Mouse (Mus musculus): ENCODE results near the gene Doc2b.

The Doc2b gene

GRCm38 (mm10) chr11:75796029-75796445 lies at the start of gene Doc2b:
Doc2b (minus strand) TSS chr11:75796049.
- peak; percentile 55 for DNase-seq (ENCODE audit: low spot score)

DNA sequence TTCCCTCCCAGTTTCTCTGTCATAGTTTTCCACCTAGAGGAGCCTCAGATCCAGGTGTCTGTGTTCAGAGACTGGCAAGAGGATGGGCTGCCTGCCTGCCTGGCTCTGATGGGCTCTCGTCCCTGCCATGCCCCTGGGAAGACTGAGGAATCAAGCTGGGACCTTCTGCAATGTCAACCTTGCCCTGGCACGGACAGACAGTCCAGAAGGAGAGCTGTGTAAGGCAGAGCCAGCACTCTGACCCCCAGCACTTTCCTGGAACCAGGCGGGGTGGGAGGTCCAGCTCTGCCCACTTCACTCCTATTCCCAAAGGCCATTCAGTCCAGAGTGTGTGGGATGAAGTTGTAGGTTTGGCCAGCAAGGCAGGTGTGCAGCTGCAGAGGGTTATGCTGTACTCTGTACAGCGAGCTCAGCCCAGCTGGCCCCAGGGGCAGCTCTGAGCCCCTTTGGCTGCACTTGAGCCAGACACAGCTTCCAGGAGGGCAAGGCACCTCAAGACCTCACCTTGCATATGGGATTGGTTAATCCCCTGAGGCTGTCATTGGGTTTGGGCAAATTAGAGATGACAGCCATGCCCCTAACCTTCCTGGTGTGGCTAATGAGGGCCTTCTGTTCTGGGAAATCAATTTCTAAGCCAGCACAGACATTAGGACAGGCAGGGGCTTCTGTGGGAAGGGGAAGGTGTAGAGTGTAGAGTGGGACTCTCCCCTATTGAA lies 47.2 kb upstream of the Doc2b start:
- no peak for DNase-seq (ENCODE audit: low spot score)

GRCm38 (mm10) chr11:75841503-75841902 lies 45.7 kb upstream of the Doc2b start:
- no peak for DNase-seq (ENCODE audit: low spot score)

DNA sequence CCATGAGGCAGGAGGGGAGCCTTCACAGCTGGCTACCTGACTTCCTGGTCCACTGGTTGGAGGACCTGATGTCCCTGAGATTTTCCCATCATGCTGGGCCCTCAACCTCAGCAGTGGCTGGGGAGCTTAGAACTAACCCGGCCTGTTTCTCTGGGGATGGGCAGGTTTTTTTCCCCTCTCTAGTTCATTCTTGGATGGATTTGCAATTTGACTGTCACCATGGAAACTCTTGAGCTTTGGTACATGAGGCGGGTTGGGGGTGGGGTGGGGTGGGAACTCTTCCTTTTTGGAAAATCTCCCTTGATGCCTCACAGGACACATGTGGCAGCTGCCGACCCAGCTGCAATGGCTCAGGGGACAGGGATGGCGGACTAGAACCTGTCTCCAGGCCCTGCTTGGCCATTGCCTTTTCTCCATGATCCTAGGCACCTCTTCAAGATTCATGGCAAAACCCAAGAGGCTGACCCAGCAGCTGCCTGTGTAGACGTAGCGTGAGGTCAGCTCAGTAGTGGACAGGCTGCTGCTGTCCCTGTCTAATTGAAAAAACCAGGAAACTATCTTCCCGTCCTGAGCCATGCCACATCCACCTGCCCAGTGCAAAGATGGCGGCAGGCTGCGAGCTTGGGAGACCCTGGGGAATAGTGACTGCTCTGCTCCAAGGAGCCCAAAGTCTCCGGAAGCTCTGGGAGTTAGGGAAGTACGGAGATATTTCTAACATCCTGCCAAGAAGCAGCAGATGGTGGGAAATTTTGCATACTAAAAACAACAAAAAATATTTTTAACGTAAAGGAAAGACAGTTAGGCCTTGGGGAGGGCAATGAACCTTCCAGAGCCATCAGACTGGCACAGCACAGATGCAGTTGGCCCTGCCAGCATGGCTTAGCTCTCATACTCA lies 43.9 kb upstream of the Doc2b start:
- DNase-seq (ENCODE audit: low spot score) = no peak

- DNase-seq (ENCODE audit: low spot score) = no peak
Observed at GRCm38 (mm10) chr11:75838861-75839426, 43.1 kb upstream of the Doc2b start.

GRCm38 (mm10) chr11:75836240-75836610 lies 40.4 kb upstream of the Doc2b start:
- no peak for DNase-seq (ENCODE audit: low spot score)

DNA sequence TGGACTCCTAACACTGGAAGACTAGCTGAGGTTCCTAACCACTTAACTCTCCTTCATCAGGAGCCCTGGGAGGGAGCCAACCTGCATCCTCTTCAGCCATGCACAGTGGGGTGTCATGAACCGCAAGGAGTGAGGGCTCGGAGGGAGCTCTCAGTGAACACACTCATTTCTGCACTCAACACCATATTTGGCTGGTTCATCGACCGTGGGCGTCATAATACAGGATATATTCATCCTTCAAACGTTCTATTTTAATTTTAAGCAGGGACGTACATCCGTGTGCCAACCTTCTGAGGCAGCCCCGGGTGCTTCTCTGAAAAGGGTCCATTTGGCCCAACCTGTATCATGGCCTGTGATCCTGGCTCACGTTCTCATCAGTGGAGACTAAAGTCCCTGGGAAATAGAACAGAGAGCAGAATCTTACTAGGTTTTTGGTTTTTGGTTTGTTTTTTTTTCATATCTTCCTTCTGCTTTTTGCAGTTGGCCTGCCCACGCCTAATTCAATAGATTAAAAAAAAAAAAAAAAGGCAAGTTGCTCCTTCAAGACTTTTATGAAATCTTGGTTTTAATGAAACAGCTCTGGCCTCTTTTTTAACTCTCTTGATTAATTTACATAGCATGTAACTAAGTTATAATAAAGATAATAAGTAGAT lies 39.9 kb upstream of the Doc2b start:
- no peak for DNase-seq (ENCODE audit: low spot score)

DNA sequence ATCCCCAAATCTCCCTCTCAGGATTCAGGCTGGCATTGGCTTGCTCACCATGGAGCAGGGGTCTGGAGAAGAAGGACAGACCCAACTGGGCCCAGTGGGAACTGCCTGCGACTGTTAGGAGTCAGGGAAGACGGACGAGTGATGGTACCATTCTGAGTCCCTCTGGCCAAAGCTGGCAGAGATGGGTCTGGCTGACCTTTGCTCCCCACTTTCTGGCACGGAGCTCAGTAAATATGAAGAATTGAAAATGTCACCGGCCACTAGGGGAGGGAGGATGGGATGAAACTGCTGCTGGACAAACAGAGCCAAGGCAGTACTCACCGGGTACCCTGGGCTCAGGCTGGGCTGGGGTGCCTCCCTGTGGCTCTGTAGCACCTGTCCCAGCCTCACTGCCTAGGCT lies 37.2 kb upstream of the Doc2b start:
- no peak for DNase-seq (ENCODE audit: low spot score)

DNA sequence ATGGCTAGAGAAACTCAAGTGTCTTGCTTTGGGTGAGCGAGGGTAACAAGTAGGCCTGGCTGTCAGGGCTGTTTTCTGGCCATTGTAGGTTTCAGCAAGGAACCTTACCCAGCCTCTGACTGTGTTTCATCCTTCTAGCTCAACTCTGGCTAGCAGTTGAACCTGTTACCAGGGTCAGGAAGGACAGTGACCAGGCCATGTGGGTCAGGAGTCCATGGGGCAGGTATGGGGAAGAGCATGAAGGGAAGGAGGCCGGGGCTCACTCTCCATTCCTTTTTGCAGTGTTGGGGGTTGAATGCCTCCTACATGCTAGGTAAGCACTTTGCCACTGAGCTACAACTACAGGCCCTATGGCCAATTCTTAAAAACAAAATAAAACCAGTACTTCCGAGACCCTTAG lies 34.5 kb upstream of the Doc2b start:
- DNase-seq (ENCODE audit: low spot score) = no peak

DNA sequence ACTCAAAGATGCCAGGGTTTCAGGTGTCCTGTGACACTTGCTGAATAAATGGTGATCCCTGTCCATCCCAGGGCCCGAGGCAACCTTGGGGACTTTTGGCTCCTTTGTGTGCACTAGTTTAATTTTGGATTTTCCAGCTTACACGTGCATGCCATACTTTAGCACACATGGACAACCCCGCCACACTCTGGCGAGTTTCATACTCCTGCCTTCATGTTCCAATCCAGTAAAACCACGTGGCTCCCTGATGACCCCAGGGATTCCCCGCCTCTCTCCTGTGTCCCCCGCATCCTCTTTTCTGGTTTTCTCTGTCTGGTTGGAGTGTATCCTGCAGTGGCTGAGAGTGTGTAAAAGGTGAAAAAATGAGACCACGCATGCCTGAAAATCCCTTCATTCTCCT lies 31.6 kb upstream of the Doc2b start:
- DNase-seq (ENCODE audit: low spot score) = no peak

DNA sequence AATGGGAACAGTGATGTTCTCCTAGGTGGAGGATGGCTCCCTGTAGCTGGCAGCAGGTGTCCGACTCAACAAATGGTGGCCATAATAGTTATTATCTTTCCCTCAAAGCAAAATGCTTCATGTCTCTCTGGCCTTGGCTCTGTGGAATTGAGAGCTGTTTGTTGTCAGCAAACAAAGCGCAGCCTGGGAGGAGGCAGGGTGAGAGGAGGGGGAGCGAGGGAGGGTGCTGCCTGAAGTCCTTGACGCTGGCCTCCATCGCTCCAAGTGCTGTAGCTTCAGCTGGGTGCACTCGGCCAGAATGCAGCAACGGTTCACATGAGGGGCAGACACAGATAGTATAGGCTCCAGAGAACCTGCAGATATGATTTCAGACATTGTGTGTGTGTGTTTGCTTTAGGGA lies 27.7 kb upstream of the Doc2b start:
- DNase-seq (ENCODE audit: low spot score) = peak; percentile 82

DNA sequence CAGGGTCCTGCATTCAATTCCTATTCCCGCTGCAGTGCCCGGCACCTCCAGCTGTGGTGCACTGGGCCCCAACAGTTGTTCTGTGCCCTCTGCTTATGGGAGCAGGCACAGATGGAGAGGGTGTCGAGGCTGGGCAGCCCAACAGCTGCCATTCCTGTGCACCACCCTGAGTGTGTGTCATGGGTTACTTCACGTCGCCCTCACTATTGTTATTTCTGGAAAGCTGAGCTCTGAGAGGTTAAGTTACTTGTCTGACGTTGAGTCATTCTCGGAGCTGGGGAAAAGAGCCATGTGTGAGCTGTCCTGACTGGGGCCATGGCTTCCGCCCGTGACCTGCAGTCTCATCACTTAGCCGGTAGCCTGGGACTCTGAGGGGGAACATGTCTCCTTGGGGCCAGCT lies 17.2 kb upstream of the Doc2b start:
- DNase-seq (ENCODE audit: low spot score) = no peak

GRCm38 (mm10) chr11:75811900-75812299 lies 16.1 kb upstream of the Doc2b start:
- DNase-seq (ENCODE audit: low spot score) = peak; percentile 99

GRCm38 (mm10) chr11:75810526-75810925 lies 14.7 kb upstream of the Doc2b start:
- DNase-seq (ENCODE audit: low spot score) = no peak

DNA sequence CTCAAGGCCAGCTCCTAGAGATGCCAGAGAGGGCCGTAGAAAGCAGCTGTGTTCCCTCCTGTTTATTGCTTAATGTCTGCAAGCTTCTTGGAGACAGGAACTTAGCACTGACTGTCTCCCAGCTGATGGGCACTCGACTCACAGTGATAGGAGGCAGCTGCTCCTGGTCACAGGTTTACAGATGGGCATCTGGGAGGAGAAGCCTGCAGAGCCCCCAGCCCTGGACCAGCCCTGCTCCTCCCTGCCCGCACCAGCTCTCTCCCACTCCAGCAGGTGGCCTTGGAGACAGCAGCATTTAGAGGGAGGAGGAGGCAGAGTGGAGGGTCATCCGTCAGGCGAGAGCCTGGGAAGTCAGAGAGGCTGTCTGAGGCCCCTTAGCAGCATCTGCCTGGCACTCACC lies 11.6 kb upstream of the Doc2b start:
- DNase-seq (ENCODE audit: low spot score) = peak; percentile 66

GRCm38 (mm10) chr11:75801771-75802550 lies 6.1 kb upstream of the Doc2b start:
- no peak for DNase-seq (ENCODE audit: low spot score)

DNA sequence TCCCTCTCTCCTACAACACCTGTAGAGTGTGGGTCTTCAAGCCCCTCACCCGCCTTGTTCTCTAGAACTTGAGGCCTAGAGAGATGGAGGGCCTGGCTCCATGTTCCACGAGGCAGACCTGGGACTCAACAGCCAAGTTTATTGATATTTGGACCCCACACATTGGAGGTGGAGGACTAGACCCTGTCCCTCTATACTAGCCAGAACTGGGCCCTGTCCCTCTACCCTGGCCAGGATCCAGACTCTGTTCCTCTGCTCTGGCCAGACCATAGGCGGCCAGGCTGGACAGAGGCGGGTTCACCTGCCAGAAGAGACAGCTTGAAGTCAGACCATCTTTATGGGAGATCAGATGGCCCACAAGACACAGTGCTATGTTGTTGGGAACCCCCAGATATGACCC lies 5.5 kb upstream of the Doc2b start:
- no peak for DNase-seq (ENCODE audit: low spot score)

- peak; percentile 70 for DNase-seq (ENCODE audit: low spot score)
Observed at GRCm38 (mm10) chr11:75796536-75797246, 842 bp upstream of the Doc2b start.

DNA sequence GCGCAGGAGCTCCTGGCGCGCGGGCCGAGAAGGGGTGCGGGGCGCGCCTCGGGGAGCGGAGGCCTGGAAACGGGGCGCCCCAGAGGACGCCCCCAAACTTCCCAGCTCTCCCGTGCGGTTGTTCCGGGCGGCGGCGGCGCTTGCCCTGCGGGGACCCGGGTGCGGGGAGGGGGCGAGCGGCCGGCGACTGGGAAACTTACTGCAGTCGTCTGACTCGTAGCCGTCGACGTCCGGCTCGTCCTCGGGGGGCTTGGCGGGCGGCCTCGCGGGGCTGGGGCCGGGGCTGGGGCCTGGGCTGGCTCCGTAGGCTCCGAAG lies 570 bp downstream of the Doc2b start:
- no peak for DNase-seq (ENCODE audit: low spot score)

DNA sequence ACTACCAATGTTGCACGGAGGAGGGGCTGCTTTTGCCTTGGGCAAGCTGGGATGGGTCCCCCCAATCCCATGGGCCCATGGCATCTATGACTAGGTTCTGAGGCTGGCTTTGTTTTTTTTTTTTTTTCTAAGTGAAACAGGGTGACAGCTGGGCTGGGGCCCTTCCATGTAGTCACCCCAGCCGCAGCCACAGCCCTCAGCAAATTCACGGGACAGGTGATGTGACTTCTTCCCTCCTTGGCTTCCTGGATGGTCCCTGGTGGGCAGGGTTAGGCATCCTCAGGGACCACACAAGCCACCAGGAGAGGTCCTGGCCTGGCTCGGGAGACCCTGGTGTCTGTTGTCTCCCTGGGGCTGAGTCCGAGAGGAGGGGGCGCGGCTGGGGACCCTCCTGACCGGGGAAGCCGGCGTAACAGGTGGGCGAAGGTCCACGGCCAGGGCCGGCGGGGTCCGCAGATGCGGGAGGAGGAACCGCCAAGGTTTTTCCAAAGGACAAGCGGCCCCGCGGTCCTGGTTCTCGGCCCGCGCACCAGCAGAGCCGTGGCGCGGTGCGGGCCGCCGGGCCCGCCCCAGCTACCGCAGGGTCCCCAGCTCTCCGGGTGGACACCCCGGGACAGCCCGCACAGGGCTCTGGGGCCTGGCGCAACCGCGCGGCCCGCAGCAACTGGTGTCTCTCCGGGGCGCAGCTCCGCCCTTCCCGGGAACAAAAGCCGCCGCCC lies 1.1 kb downstream of the Doc2b start:
- DNase-seq (ENCODE audit: low spot score) = no peak

- no peak for DNase-seq (ENCODE audit: low spot score)
Observed at GRCm38 (mm10) chr11:75793351-75793750, 2.5 kb downstream of the Doc2b start.
